Mouse (Mus musculus) T-helper 17 cell (primary cell): Measurements from ENCODE around the gene Pde6b.

Experiments
- in situ Hi-C, 2 experiments: fragments of 300-600 bp; cut with MboI, MseI; formaldehyde crosslinking; loops; 1 replicate in 1 of 2; 2 replicates in 1 of 2; pipeline ENCODE4 v1.15.1; 2025; ENCODE audit warnings: high pct_unique_total_duplicates in 2 of 2

Pde6b gene

GRCm38 (mm10) chr5:108388201-108388600 is at the start of gene Pde6b:
TSS of gene Pde6b (plus strand) at chr5:108388391.
- in situ Hi-C loops, result no loop called here

GRCm38 (mm10) chr5:108343680-108344170 is 44.5 kb upstream of the Pde6b start:
- in situ Hi-C loops, result no loop called here

- in situ Hi-C loops, result no loop called here
These were observed 42.7 kb upstream of the Pde6b start for GRCm38 (mm10) chr5:108345313-108346071.

DNA sequence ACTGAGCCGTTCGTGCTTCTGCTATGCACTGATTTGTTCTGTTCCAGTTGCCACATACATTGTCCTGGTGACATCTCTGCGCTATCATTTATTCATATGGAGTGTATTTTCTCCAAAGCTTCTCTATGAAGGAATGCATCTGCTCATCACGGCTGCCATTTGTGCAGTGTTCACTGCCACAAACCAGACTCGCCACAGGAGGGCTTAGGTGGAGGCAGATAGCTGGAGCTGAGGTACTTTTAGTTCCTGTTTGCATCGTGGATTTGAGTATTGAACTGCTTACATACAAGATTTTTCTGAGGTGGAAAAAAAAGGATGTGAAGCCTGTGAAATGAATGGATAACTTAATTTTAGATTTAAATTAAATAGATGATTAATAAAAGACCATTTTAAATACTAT is 40.3 kb upstream of the Pde6b start:
- in situ Hi-C loops, result no loop called here

- in situ Hi-C loops, result no loop called here
These were observed 38.6 kb upstream of the Pde6b start for GRCm38 (mm10) chr5:108349511-108350148.

- in situ Hi-C loops, result no loop called here
These were observed 34.1 kb upstream of the Pde6b start for GRCm38 (mm10) chr5:108354056-108354455.

- in situ Hi-C loops, result no loop called here
These were observed 30.3 kb upstream of the Pde6b start for GRCm38 (mm10) chr5:108357862-108358261.

GRCm38 (mm10) chr5:108359491-108359890 is 28.7 kb upstream of the Pde6b start:
- in situ Hi-C loops, result no loop called here

DNA sequence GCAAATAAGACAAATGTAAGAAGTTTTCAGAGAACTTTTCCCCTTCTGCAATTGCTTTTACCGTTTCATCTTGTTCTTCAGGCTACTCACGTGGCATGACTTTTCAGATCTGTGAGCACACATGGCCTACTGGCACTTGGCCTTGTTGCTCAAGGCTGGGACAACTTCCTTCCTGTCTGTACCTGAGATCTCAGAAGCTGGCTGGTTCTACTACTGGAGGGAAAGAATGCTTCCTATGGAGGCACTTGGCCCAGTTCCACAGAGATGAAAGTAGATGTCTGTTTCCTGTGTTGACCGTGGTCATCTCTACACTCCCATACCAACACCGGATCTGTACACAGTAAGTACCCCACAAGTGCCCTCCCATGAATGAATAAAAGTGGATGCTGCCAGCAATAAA is 28.0 kb upstream of the Pde6b start:
- in situ Hi-C loops, result no loop called here

DNA sequence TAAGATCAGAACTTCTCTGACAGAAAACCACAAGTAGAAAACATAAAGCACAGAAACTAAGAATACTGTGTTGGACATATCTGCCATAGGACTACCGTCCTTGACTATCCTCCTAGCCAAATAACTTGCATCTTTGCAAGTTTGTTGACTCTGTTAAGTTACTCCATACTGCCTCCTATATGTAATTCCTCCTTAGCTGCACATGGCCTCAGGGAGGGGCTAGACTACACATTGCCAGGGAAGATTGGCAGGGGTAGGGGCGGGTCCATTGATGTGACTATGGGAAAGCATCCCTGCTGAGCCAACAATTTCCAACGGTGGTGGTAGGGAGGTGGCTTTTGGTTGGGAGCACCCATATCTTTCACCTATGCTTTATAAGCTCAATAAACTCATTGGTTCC is 25.9 kb upstream of the Pde6b start:
- in situ Hi-C loops, result no loop called here

GRCm38 (mm10) chr5:108366328-108366983 is 21.7 kb upstream of the Pde6b start:
- in situ Hi-C loops, result no loop called here

GRCm38 (mm10) chr5:108366984-108367841 is 21.0 kb upstream of the Pde6b start:
- in situ Hi-C loops, result no loop called here

- in situ Hi-C loops, result no loop called here
These were observed 20.3 kb upstream of the Pde6b start, which contains the start of gene Gm42517 for GRCm38 (mm10) chr5:108367871-108368332. TSS of gene Gm42517 (minus strand) at chr5:108367922.

DNA sequence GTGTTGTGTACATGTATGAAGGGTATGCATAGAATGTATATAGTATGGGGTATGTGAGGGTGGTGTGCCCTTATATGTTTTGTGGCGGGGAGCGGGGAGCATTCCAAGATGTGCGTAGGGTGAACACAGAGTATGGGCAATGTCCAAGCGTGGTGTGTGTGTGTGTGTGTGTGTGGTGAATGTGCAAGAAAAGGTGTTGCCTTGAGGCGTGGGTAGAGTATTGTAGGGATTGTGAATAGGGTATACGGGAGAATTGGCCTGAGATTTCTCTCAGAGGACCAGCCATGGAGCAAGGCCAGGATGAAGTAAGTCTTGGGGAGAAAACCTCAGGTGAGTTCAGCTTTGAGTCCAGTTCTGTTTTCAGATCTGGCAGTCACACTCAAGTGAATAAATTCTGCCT is 19.7 kb upstream of the Pde6b start:
- in situ Hi-C loops, result no loop called here

- in situ Hi-C loops, result no loop called here
These were observed 19.2 kb upstream of the Pde6b start for GRCm38 (mm10) chr5:108368851-108369621.

DNA sequence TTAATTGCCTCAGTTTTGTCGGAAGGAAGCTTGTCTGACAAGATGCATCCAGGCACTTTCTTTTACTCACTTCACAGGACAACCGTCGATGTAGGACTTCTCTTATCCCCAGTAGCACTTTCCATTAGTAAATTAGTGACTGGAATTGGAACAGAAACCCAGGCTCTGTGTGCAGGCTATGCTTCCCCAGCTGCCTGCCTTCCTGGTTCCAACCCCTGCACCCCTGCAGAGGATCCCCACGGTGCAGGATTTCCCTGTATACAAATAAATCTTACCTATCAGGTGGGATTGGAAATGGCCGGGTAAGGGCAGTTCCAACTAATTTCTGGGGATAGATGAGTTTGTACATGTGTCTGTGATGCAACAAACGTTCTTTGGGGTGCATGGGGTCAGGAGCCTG is 18.2 kb upstream of the Pde6b start:
- in situ Hi-C loops, result no loop called here

DNA sequence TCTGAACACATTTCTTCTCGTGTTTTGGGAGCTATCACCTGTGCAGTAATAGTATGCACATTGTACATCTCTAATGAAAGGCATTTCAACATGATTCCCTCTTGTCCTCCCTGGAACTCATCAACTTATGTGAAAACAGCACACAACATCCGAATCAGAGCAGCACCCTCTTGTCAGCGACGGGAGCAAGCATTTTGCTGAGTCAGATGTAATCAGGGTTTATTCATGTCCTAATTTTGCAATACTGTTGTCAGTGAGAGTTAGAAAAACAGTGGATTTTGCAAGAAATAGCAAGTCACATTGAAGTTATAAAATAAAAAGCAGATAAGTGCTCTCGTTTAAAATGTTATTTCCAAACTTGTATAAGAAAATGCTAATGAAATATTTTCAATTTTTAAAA is 14.1 kb upstream of the Pde6b start:
- in situ Hi-C loops, result no loop called here

DNA sequence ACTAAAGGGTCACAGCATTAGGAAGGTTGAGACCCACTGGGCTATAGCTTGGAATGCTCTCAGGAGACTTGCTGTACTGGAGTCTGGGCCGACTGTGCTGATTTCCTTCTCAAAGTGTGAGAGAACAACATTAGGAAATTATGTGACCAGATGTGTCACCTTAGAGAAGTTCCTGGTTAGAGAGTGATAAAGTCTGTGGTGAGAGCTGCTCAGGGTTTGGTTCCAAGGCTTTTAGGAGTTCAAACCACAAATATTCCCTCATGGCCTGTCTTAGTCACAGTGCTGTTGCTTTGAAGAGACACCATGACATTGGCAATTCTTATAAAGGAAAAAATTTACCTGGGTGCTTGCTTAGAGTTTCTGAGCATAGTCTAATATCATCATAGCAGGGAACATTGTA is 12.1 kb upstream of the Pde6b start:
- in situ Hi-C loops, result no loop called here

DNA sequence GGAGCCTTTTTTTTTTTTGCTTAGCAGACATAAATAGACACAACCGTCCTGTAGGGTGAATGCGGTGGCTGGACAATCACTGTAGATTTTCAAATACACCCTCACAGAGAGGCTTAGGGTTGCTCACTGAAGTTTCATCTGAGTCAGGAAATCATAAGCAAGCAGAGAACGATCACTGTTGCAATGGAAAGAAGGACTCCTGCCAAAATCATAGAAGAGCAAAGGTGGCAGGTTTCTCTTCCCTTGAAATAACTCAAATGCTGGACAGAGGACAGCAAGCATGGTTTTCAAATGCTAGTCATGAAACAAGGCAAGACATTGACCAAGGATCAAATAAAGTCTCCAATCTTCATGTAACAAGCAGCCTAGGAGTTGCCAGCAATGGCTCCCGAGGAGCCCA is 9.8 kb upstream of the Pde6b start:
- in situ Hi-C loops, result no loop called here

- in situ Hi-C loops, result no loop called here
These were observed 2.6 kb upstream of the Pde6b start for GRCm38 (mm10) chr5:108385632-108386031.

GRCm38 (mm10) chr5:108386449-108386848 is 1.7 kb upstream of the Pde6b start:
- in situ Hi-C loops, result no loop called here
